Mouse (Mus musculus) embryonic stem cell, embryonic (primary cell): Measurements from ENCODE around the gene Ankrd24.
"Not testable (repeated sequence)": the region's sequence is repeated elsewhere in the genome, so short reads cannot be mapped to it uniquely, and the experiment has no call there.

Source experiments
- CTCF ChIA-PET, 4 experiments: fragments of 300-600 bp in 2 of 4; fragments of 350-600 bp in 2 of 4; sonication (Branson Sonifier 250); formaldehyde crosslinking; loops; one replicate each; lab custom pipeline; 2022; ENCODE audit warnings: inconsistent platforms in 2 of 4; lab: Charles Lee
- POLR2A ChIA-PET, 4 experiments: fragments of 300-600 bp in 2 of 4; fragments of 350-600 bp in 2 of 4; sonication (Branson Sonifier 250); formaldehyde crosslinking; loops; one replicate each; lab custom pipeline; 2022; ENCODE audit warnings: antibody characterized with exemption in 4 of 4, inconsistent platforms in 1 of 4; lab: Charles Lee

The Ankrd24 gene

GRCm38 (mm10) chr10:81646015-81646555, 17.7 kb downstream of the Ankrd24 start:
- POLR2A ChIA-PET, result interaction anchor here in 2 of 4 experiments (1.6 to 6.3 kb wide), 3 partner anchors 13 to 19 kb away, joined by 3 to 64 read pairs (median 54); partner anchors contain the start of genes Ankrd24 (in 1 of the 2) and Sirt6 (in 1 of the 2)
- CTCF ChIA-PET, result no interaction called here

GRCm38 (mm10) chr10:81648803-81649775, 20.7 kb downstream of the Ankrd24 start, which contains the start of gene Gm10778:
Gm10778 (plus strand) TSS chr10:81649059.
- POLR2A ChIA-PET, result interaction anchor here in 2 of 4 experiments (0.6 to 1.3 kb wide), 8 partner anchors 16 to 1768 kb away, joined by 3 to 7 read pairs (median 4); partner anchors contain the start of genes AU041133 (in 1 of the 2) and Zfp873 (in 1 of the 2)
- CTCF ChIA-PET, result interaction anchor here in 1 of 4 experiments (0.6 kb wide), 1 partner anchor 79 kb away, joined by 3 read pairs; no protein-coding TSS in a partner anchor

- CTCF ChIA-PET, result no interaction called here
Observed at GRCm38 (mm10) chr10:81655178-81655577, 26.8 kb downstream of the Ankrd24 start.

GRCm38 (mm10) chr10:81656174-81656573, 27.8 kb downstream of the Ankrd24 start:
- ChIA-PET POLR2A (no interaction called here), CTCF (no interaction called here)

More at GRCm38 (mm10) chr10:81655178-81655577, 26.8 kb downstream of the Ankrd24 start:
- POLR2A ChIA-PET, result no interaction called here

- CTCF ChIA-PET, POLR2A ChIA-PET: not testable (repeated sequence)
Observed at GRCm38 (mm10) chr10:81687114-81687513, 58.8 kb downstream of the Ankrd24 start.
